Comparison of ENCODE assay signal across 8 mouse cellular contexts in the genomic region with DNA sequence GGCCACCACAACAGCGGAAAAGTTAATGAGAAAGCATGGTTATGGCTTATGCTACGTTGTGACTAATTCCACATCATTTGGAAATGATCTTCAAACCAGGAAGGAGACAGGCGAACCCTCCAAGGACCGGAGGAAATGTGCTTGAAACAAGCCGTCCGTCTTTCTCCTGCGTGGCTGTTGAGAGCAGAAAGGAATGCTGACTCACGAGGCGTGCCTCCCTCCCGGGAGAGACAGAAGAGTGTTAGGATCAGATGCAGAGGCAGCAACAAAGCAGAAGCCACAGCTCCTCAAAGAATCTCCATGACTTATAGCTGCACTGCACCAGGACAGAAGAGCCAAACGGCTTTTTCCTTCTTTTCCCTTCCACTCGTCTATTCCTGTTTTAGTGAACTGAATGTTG.
DNase-seq lines count a peak whose midpoint lies in the region; ATAC-seq and TF ChIP-seq lines count a peak whose summit lies in the region.

No protein-coding gene starts in this region.

- peak; percentile 23 to 28 for DNase-seq in left cerebral cortex, adult 18-20 months (ENCODE audit: low spot score in 2 of 2)
- DNase-seq in left cerebral cortex, adult 11 months (ENCODE audit: low spot score), result no peak
- peak; percentile 70 for DNase-seq in adrenal gland, adult 2 months
- DNase-seq in gastrocnemius, postnatal 10 days, result peak; percentile 22
- DNase-seq in kidney, postnatal 10 days, result peak; percentile 46
- DNase-seq in midbrain, postnatal 0 days (ENCODE audit: low spot score), result peak; percentile 32
- DNase-seq in cerebellum, adult 9-10 months, result no peak
- no peak for DNase-seq in cerebellum, adult 2 months

- H3K36me3 ChIP-seq in midbrain, postnatal 0 days (ENCODE audit: insufficient read depth, low read length), result 0 out of 2 replicates have a peak, but pooled peaks cover 6% of the 10 kb centered on the region

- ATAC-seq in midbrain, postnatal 0 days (ENCODE audit: low FRiP score), result no peak

- no peak overlapping the region for H3K27ac ChIP-seq in midbrain, postnatal 0 days (ENCODE audit: low read depth, low read length)
- H3K27ac ChIP-seq in cerebellum, adult 2 months (ENCODE audit: insufficient read depth, low read length), result no peak overlapping the region

- no peak overlapping the region for H3K4me3 ChIP-seq in midbrain, postnatal 0 days (ENCODE audit: low read depth, low read length)
- no peak overlapping the region for H3K4me3 ChIP-seq in cerebellum, adult 2 months (replicated peaks; ENCODE audit: insufficient read depth, low read depth, low read length)

- H3K9me3 ChIP-seq in midbrain, postnatal 0 days (ENCODE audit: low read length), result no peaks in the 10 kb centered on the region

- H3K27me3 ChIP-seq in midbrain, postnatal 0 days (ENCODE audit: insufficient read depth, low read length), result no peaks in the 10 kb centered on the region
- H3K27me3 ChIP-seq in cerebellum, adult 2 months (ENCODE audit: control insufficient read depth, insufficient read depth, low read length), result no peaks in the 10 kb centered on the region

- TF ChIP-seq POLR2A in cerebellum, adult 2 months (IDR thresholded peaks at IDR 0.05; ENCODE audit: borderline replicate concordance, insufficient read depth, low read length), result no peak

- H3K9ac ChIP-seq in midbrain, postnatal 0 days (replicated peaks; ENCODE audit: low read length, poor library complexity, severe bottlenecking), result no peak overlapping the region

- TF ChIP-seq CTCF in midbrain, postnatal 0 days (IDR thresholded peaks at IDR 0.05), result no peak
- TF ChIP-seq CTCF in cerebellum, adult 2 months (IDR thresholded peaks at IDR 0.05; ENCODE audit: borderline replicate concordance, insufficient read depth, low read depth, low read length), result no peak

- WGBS in midbrain, postnatal 0 days, result 30% methylated on average over 12 of the region's 12 CpGs
- 43% methylated on average over 12 of the region's 12 CpGs for WGBS in cerebellum, adult 2 months

- H3K4me2 ChIP-seq in midbrain, postnatal 0 days (ENCODE audit: low read depth, low read length, poor library complexity, severe bottlenecking), result no peak overlapping the region

- no peaks in the 10 kb centered on the region for H3K4me1 ChIP-seq in midbrain, postnatal 0 days (ENCODE audit: insufficient read depth, low read length)
- H3K4me1 ChIP-seq in cerebellum, adult 2 months (ENCODE audit: control insufficient read depth, insufficient read depth, low read length), result no peaks in the 10 kb centered on the region

Comparison
In these comparisons a context has a peak if more than half of its experiments do, and no peak if none do; other contexts are left out.
1. DNase-seq: peak in left cerebral cortex, adult 18-20 months (2 of 2), adrenal gland, adult 2 months (single experiment), gastrocnemius, postnatal 10 days (single experiment), kidney, postnatal 10 days (single experiment) and midbrain, postnatal 0 days (single experiment); none in left cerebral cortex, adult 11 months (single experiment), cerebellum, adult 9-10 months (single experiment) and cerebellum, adult 2 months (0 of 2).